Mouse (Mus musculus) kidney, embryonic 16.5 days (tissue): Measurements from ENCODE around the gene Lkaaear1. TPM values are rescaled to one million over a fixed set of nuclear protein-coding genes. Genes with fewer than 3 reads are reported as not detected.
A peak's percentile ranks its signal among the peaks of the same experiment; 100 is the strongest.

ENCODE experiments used
- ATAC-seq: fragments of 200-750 bp; cut with Nextera tagmentation; 2 replicates; pipeline ENCODE4 v1.8.0; 2017; ENCODE audit warnings: moderate TSS enrichment; ENCODE audit not compliant: low FRiP score, low TSS enrichment
- H3K27ac ChIP-seq: fragments of 300-500 bp; sonication (generic); 2 replicates; pipeline ENCODE4 v1.5.1; 2014; ENCODE audit warnings: low read length
- H3K27me3 ChIP-seq: fragments of 300-500 bp; sonication (generic); 2 replicates; pipeline ENCODE4 v1.6.1; 2014; ENCODE audit warnings: low read length, control low read depth, mixed read lengths; ENCODE audit not compliant: insufficient read depth
- H3K36me3 ChIP-seq: fragments of 300-500 bp; sonication (generic); 2 replicates; pipeline ENCODE4 v1.6.1; 2014; ENCODE audit warnings: low read length, control low read depth, mixed read lengths; ENCODE audit not compliant: insufficient read depth
- H3K4me1 ChIP-seq: fragments of 300-500 bp; sonication (generic); 2 replicates; pipeline ENCODE4 v1.6.1; 2014; ENCODE audit warnings: low read length, control low read depth, mixed read lengths; ENCODE audit not compliant: insufficient read depth
- H3K4me2 ChIP-seq: fragments of 300-500 bp; sonication (generic); replicated peaks from 2 replicates; pipeline ENCODE4 v1.6.1; 2014; ENCODE audit warnings: low read depth, low read length
- H3K4me3 ChIP-seq: fragments of 300-500 bp; sonication (generic); 2 replicates; pipeline ENCODE4 v1.5.1; 2014; ENCODE audit warnings: mild to moderate bottlenecking, low read length
- H3K9ac ChIP-seq: fragments of 300-500 bp; sonication (generic); replicated peaks from 2 replicates; pipeline ENCODE4 v1.6.1; 2014; ENCODE audit warnings: low read length
- H3K9me3 ChIP-seq: fragments of 300-500 bp; sonication (generic); 2 replicates; pipeline ENCODE4 v1.6.1; 2016; ENCODE audit warnings: low read length, control low read depth
- WGBS: fragments of 180-500 bp; shearing (Covaris S2); extraction: QIAGEN DNeasy Blood & Tissue Kit; methylation state at CpG from one replicate; pipeline ENCODE4 v1.1.7; 2014; 5-methylcytosine and 5-hydroxymethylcytosine counted together
- polyA plus RNA-seq: library from polyadenylated mRNA; unstranded; fragments of >200 nt; fragmentation: Nextera tagmentation; extraction: Ambion mirVana; gene quantifications from 2 replicates; pipeline ENCODE4 v1.2.1, GENCODE M21; 2015

Lkaaear1 gene
- polyA plus RNA-seq, 1 experiment from 2014 or later, result not detected

DNA sequence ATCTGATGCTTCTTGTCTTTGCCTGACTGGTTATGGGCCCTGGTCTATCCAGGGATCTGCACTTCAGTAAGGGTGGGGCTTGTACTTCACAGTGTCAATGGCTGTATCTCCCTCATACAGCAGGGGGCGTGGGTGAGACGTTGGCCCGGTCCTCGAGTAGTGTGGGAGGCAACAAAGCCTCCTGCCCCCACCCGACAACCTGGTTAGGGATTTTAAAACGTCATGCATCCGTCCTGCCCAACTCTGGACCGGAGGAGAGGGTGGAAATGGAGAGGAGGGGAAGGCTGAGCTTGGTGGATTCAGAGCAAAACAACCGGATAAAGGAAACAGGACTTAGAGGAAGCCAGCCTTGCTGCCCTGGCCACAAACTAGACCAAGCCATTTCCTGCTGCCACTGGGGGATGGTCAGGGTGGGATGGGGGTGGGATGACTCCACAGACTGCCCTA is 38.6 kb downstream of the Lkaaear1 start:
- no peaks in the 10 kb centered on the region for H3K27me3 ChIP-seq
- ATAC-seq, result peak; percentile 79
- H3K36me3 ChIP-seq, result peaks cover 18% of the 10 kb centered on the region
- peaks cover 14% of the 10 kb centered on the region; the same call in 1 of the 2 replicates for H3K4me1 ChIP-seq
- peak overlapping the region; percentile 60; the same call in 1 of the 2 replicates for H3K27ac ChIP-seq
- H3K4me2 ChIP-seq, result peak overlapping the region; percentile 31
- no peak overlapping the region for H3K9ac ChIP-seq
- H3K9me3 ChIP-seq, result no peaks in the 10 kb centered on the region
- WGBS, result 5% methylated on average over 9 of the region's 9 CpGs
- H3K4me3 ChIP-seq, result no peak overlapping the region

DNA sequence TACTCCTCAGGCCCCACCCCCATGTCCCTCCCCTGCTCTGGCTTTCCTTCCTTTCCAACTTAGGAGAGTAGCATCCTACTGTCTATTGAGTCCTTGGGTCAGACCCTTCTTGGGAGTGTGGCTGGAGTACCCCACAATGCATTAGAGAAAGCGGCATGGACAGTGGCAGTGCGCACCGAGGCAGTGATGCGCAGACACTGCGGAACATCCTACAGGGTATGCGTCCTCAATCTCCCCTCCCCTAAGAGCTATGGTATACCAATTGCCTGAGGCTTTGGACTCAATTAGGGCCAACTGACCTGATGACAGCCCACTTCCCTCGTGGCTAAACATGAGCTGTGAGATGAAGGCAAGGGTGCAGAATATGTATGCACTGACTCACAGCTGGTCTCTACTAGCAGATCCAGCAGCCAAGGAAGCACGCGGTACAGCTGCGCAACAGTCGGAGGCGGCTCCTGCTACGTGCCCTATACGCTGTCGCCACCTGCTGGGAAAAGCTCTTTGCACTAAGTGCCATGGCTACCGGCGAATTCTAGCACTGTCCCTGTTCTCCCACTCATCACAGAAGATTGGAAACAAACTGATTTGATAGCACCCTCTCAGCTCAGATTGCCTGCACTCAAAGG is 39.2 kb downstream of the Lkaaear1 start:
- peak; percentile 24; the same call in 1 of the 2 replicates for ATAC-seq

DNA sequence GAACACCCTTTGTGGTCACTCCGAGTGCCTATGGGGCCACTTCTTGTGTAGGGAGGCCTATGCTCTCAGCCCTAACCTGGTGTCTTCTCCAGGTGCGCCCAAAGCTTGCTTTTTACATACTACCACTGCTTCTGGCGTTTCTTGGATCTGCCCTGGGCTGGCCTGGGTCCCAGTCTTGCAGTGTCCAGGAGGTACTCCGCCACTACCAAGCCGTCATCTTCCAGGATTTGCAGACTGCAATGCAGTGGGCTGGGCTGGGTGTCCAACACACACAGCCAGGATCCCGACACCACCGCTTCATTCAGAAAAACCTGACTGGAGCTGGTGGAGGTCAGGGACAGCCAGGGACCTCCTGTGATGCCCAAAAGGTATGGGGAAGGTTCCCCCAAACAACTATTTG is 39.7 kb downstream of the Lkaaear1 start:
- 85% methylated on average over 7 of the region's 7 CpGs for WGBS
- H3K36me3 ChIP-seq, result peaks cover 21% of the 10 kb centered on the region
- H3K27ac ChIP-seq, result 0 out of 2 replicates have a peak overlapping the region, but pooled peaks have one; percentile 5
- H3K4me3 ChIP-seq, result no peak overlapping the region
- H3K27me3 ChIP-seq, result no peaks in the 10 kb centered on the region
- H3K9ac ChIP-seq, result no peak overlapping the region
- H3K4me1 ChIP-seq, result peaks cover 12% of the 10 kb centered on the region; the same call in 1 of the 2 replicates
- ATAC-seq, result no peak
- H3K4me2 ChIP-seq, result no peak overlapping the region
- H3K9me3 ChIP-seq, result no peaks in the 10 kb centered on the region

More for the DNA sequence above, 39.2 kb downstream of the Lkaaear1 start:
- WGBS, result 43% methylated on average over 17 of the region's 17 CpGs
- no peaks in the 10 kb centered on the region for H3K27me3 ChIP-seq
- no peak overlapping the region for H3K4me3 ChIP-seq
- H3K36me3 ChIP-seq, result peaks cover 19% of the 10 kb centered on the region
- H3K4me2 ChIP-seq, result 0 out of 2 replicates have a peak overlapping the region, but pooled peaks have one; percentile 31
- peak overlapping the region; percentile 5 for H3K27ac ChIP-seq
- no peak overlapping the region for H3K9ac ChIP-seq
- no peaks in the 10 kb centered on the region for H3K9me3 ChIP-seq
- H3K4me1 ChIP-seq, result peaks cover 14% of the 10 kb centered on the region; the same call in 1 of the 2 replicates

DNA sequence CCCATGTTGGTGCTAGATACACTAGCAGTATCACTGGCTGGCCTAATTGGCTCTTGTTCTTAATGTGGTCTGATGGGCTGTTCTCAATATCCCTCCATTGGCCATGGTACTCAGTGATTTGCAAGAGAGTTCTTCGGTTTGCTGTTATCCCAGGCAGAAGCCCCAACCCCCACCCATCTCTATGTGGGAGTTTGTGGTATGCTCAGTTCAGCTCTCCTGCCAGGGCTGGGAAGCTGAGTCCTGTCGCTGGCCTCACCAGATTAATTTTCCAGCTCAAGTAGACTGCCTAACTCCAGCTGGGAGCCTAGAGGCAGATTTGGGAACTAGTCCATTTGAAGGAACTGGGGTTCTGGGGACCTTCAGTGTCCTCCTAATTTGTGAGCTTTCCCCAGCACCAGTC is 40.8 kb downstream of the Lkaaear1 start:
- Histone ChIP-seq H3K9ac (no peak overlapping the region), H3K27me3 (no peaks in the 10 kb centered on the region), H3K4me3 (no peak overlapping the region), H3K36me3 (peaks cover 32% of the 10 kb centered on the region), H3K4me2 (no peak overlapping the region), H3K4me1 (peaks cover 12% of the 10 kb centered on the region; the same call in 1 of the 2 replicates), H3K27ac (no peak overlapping the region), H3K9me3 (no peaks in the 10 kb centered on the region)
- WGBS, result 49% methylated on average over 2 of the region's 2 CpGs
- ATAC-seq, result no peak

DNA sequence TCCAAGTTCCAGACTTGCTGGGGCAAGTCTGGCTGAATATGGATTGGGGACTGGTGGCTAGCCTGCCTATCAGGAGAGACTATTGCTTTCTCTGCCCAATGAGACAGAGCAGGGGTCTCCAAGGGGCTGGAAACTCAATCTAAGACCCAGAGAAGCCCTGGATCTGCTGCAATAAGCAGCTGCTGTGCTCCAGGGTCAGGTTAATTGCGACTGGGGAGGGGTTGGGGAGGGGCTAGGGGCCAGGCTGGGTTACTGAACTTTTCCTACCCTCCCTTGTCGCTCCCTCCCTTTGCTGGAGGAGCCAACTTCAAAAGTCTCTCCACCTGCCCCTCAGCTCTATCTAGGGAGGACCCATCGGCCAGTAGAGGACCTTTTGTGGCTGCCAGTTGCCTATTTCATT is 41.5 kb downstream of the Lkaaear1 start, which contains the start of gene Gm29797:
TSS of gene Gm29797 (plus strand) at position 301 of the 400 bp plus-strand sequence.
- ATAC-seq, result no peak
- no peaks in the 10 kb centered on the region for H3K27me3 ChIP-seq
- no peak within 1 kb of the TSS for H3K27ac ChIP-seq
- H3K9me3 ChIP-seq, result no peaks in the 10 kb centered on the region
- H3K4me3 ChIP-seq, result no peak within 1 kb of the TSS
- 36% methylated on average over 3 of the region's 3 CpGs for WGBS
- no peak within 1 kb of the TSS for H3K9ac ChIP-seq
- H3K4me2 ChIP-seq, result no peak within 1 kb of the TSS
- H3K4me1 ChIP-seq, result peaks cover 12% of the 10 kb centered on the region; the same call in 1 of the 2 replicates
- H3K36me3 ChIP-seq, result peaks cover 37% of the 10 kb centered on the region

DNA sequence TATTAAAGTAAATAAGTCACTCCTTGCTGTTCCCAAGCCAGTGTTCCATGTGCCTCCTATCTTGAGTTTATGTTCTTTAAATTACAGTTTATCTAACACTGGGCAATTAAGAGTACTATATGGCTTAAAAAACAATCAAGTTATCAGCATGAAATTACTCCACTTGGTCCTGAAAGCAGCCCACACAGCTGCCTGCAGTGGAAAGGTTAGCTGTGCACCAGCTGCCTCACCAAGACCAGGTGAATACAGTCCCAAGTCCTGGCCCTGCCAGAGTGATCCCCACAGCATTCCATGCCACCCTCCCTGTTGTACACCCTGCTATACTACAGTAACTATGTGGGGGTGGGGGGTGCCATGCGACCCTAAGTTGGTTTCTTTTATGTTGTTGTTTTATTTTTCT is 44.7 kb downstream of the Lkaaear1 start:
- no peak overlapping the region for H3K9ac ChIP-seq
- H3K4me2 ChIP-seq, result no peak overlapping the region
- H3K27me3 ChIP-seq, result no peaks in the 10 kb centered on the region
- WGBS, result 84% methylated on average over 1 of the region's 1 CpGs
- no peaks in the 10 kb centered on the region for H3K9me3 ChIP-seq
- no peak overlapping the region for H3K4me3 ChIP-seq
- H3K36me3 ChIP-seq, result peaks cover 63% of the 10 kb centered on the region
- H3K4me1 ChIP-seq, result 0 out of 2 replicates have a peak, but pooled peaks cover 3% of the 10 kb centered on the region
- H3K27ac ChIP-seq, result no peak overlapping the region
- no peak for ATAC-seq

DNA sequence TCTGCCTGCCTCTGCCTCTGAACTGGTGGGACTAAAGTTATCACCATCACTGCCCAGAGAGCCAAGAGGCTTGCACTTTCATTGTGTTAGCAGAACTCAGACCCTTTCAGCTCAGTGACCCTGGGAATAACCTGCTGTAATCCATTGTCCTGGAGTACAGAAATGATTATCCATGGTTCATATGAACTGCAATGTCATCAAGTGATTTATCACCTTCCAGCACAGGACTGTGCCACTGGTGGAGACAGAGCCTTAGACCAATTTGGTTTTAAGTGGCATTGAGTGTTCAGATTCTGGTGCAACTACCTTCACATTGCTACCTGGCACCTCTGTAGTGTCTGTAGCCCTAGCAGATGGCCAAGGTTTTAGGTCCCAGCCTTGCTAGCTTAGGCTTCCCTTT is 45.2 kb downstream of the Lkaaear1 start:
- no peak for ATAC-seq
- Histone ChIP-seq H3K36me3 (peaks cover 68% of the 10 kb centered on the region), H3K27ac (no peak overlapping the region), H3K9ac (no peak overlapping the region), H3K4me1 (0 out of 2 replicates have a peak, but pooled peaks cover 3% of the 10 kb centered on the region), H3K27me3 (no peaks in the 10 kb centered on the region), H3K4me2 (no peak overlapping the region), H3K9me3 (no peaks in the 10 kb centered on the region), H3K4me3 (no peak overlapping the region)

DNA sequence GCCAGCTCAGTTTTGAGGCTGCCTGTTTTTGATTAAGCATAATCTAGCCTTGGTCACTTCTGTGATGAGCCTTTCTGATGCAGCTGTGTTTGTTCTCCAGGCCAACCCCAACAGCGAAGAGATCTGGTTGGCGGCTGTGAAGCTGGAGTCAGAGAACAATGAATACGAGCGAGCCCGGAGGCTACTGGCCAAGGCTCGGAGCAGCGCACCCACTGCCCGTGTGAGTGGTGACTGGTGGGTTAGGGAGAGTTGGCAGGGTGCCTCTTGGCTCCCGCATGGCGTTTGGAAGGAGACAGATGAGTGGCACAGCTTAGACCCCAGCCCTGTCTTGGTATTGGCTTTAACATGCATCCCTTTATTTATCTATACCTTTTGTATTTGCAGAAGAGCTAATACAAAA is 49.3 kb downstream of the Lkaaear1 start:
- H3K9ac ChIP-seq, result no peak overlapping the region
- no peak overlapping the region for H3K4me3 ChIP-seq
- no peak overlapping the region for H3K4me2 ChIP-seq
- no peak for ATAC-seq
- no peaks in the 10 kb centered on the region for H3K4me1 ChIP-seq
- no peak overlapping the region for H3K27ac ChIP-seq
- WGBS, result 96% methylated on average over 10 of the region's 10 CpGs
- peaks cover 84% of the 10 kb centered on the region for H3K36me3 ChIP-seq
- H3K27me3 ChIP-seq, result no peaks in the 10 kb centered on the region
- H3K9me3 ChIP-seq, result no peaks in the 10 kb centered on the region
